Mouse (Mus musculus): Measurements from ENCODE around the gene Slc9b1.

Gene Slc9b1

GRCm38 (mm10) chr3:135347739-135348264, at the start of gene Slc9b1:
TSS of gene Slc9b1 (plus strand) at chr3:135348029.
- DNase-seq, result no peak

GRCm38 (mm10) chr3:135298560-135298959, 49.3 kb upstream of the Slc9b1 start:
- DNase-seq, result no peak

GRCm38 (mm10) chr3:135300081-135300480, 47.7 kb upstream of the Slc9b1 start:
- DNase-seq, result no peak

- no peak for DNase-seq
These were observed 43.8 kb upstream of the Slc9b1 start for GRCm38 (mm10) chr3:135304060-135304459.

- DNase-seq, result no peak
These were observed 43.3 kb upstream of the Slc9b1 start for GRCm38 (mm10) chr3:135304566-135304965.

- peak; percentile 65 for DNase-seq
These were observed 40.2 kb upstream of the Slc9b1 start, which contains the start of gene Slc9b2 for GRCm38 (mm10) chr3:135307411-135308259. TSS of gene Slc9b2 (plus strand) at chr3:135307700.

- DNase-seq, result no peak
These were observed 34.8 kb upstream of the Slc9b1 start for GRCm38 (mm10) chr3:135312916-135313491.

- DNase-seq, result no peak
These were observed 34.1 kb upstream of the Slc9b1 start for GRCm38 (mm10) chr3:135313727-135314126.

- no peak for DNase-seq
These were observed 33.0 kb upstream of the Slc9b1 start for GRCm38 (mm10) chr3:135314811-135315210.

GRCm38 (mm10) chr3:135315720-135316425, 32.0 kb upstream of the Slc9b1 start:
- DNase-seq, result no peak

- no peak for DNase-seq
These were observed 29.5 kb upstream of the Slc9b1 start for GRCm38 (mm10) chr3:135318331-135318730.

GRCm38 (mm10) chr3:135324354-135324753, 23.5 kb upstream of the Slc9b1 start:
- no peak for DNase-seq

GRCm38 (mm10) chr3:135327176-135327575, 20.7 kb upstream of the Slc9b1 start:
- DNase-seq, result no peak

GRCm38 (mm10) chr3:135327601-135328000, 20.2 kb upstream of the Slc9b1 start:
- peak; percentile 38 for DNase-seq

GRCm38 (mm10) chr3:135328560-135328959, 19.3 kb upstream of the Slc9b1 start:
- peak; percentile 67 for DNase-seq

GRCm38 (mm10) chr3:135332691-135333090, 15.1 kb upstream of the Slc9b1 start:
- no peak for DNase-seq

- DNase-seq, result no peak
These were observed 14.1 kb upstream of the Slc9b1 start for GRCm38 (mm10) chr3:135333763-135334162.

- no peak for DNase-seq
These were observed 1.2 kb downstream of the Slc9b1 start for GRCm38 (mm10) chr3:135349022-135349421.

- no peak for DNase-seq
These were observed 4.0 kb downstream of the Slc9b1 start for GRCm38 (mm10) chr3:135351857-135352256.

- no peak for DNase-seq
These were observed 9.6 kb downstream of the Slc9b1 start for GRCm38 (mm10) chr3:135357394-135357793.

GRCm38 (mm10) chr3:135375836-135376235, 28.0 kb downstream of the Slc9b1 start:
- DNase-seq, result no peak

- no peak for DNase-seq
These were observed 29.6 kb downstream of the Slc9b1 start for GRCm38 (mm10) chr3:135377445-135377844.

GRCm38 (mm10) chr3:135379868-135380267, 32.0 kb downstream of the Slc9b1 start:
- DNase-seq, result no peak
